Mouse (Mus musculus): ENCODE results near the gene Wdr20rt. TPM values are rescaled to one million over a fixed set of nuclear protein-coding genes. Genes with fewer than 3 reads are reported as not detected.

The Wdr20rt gene
- polyA plus RNA-seq, 1 experiment from 2014 or later, result not detected

Other genes starting within 250 kb of the Wdr20rt start
- 68.3 and 74.5 TPM in 2 replicates for gene Prpf39, start 189.2 kb upstream of the Wdr20rt start, polyA plus RNA-seq (2014; fragmentation: Nextera tagmentation; extraction: Ambion mirVana)
- gene Fkbp3, start 151.5 kb upstream of the Wdr20rt start, polyA plus RNA-seq (2014; fragmentation: Nextera tagmentation; extraction: Ambion mirVana), result 656 and 721 TPM in 2 replicates
- 12.1 and 13.2 TPM in 2 replicates for gene Fancm, start 149.9 kb upstream of the Wdr20rt start, polyA plus RNA-seq (2014; fragmentation: Nextera tagmentation; extraction: Ambion mirVana)
- gene Mis18bp1, start 52.9 kb upstream of the Wdr20rt start, polyA plus RNA-seq (2014; fragmentation: Nextera tagmentation; extraction: Ambion mirVana), result 77.3 and 92.6 TPM in 2 replicates